Mouse (Mus musculus) midbrain, embryonic 11.5 days (tissue): ENCODE results near the gene Plcb1. TPM values are rescaled to one million over a fixed set of nuclear protein-coding genes. Genes with fewer than 3 reads are reported as not detected.

ENCODE experiments used
- ATAC-seq: fragments of 200-750 bp; cut with Nextera tagmentation; 2 replicates; pipeline ENCODE4 v1.8.0; 2017; ENCODE audit warnings: moderate TSS enrichment, moderate library complexity; ENCODE audit not compliant: low FRiP score
- DNase-seq: peaks from one replicate; pipeline ENCODE4 v3.0.0; 2015; ENCODE audit warnings: low spot score; ENCODE audit errors: missing footprints
- H3K27ac ChIP-seq: fragments of 300-500 bp; sonication (generic); 2 replicates; pipeline ENCODE4 v1.5.1; 2014; ENCODE audit warnings: low read depth, low read length
- H3K27me3 ChIP-seq: fragments of 300-500 bp; sonication (generic); 2 replicates; pipeline ENCODE4 v1.6.1; 2014; ENCODE audit warnings: mild to moderate bottlenecking, low read length, moderate library complexity, mixed read lengths; ENCODE audit not compliant: control insufficient read depth, insufficient read depth
- H3K36me3 ChIP-seq: fragments of 300-500 bp; sonication (generic); 2 replicates; pipeline ENCODE4 v1.6.1; 2014; ENCODE audit warnings: mild to moderate bottlenecking, low read length, moderate library complexity, mixed read lengths; ENCODE audit not compliant: control insufficient read depth, insufficient read depth
- H3K4me1 ChIP-seq: fragments of 300-500 bp; sonication (generic); 2 replicates; pipeline ENCODE4 v1.6.1; 2014; ENCODE audit warnings: low read length; ENCODE audit not compliant: control insufficient read depth, insufficient read depth
- H3K4me2 ChIP-seq: fragments of 300-500 bp; sonication (generic); 2 replicates; pipeline ENCODE4 v1.6.1; 2014; ENCODE audit warnings: mild to moderate bottlenecking, moderate library complexity
- H3K4me3 ChIP-seq: fragments of 300-500 bp; sonication (generic); 2 replicates; pipeline ENCODE4 v1.5.1; 2014; ENCODE audit warnings: low read depth, low read length
- H3K9ac ChIP-seq: fragments of 300-500 bp; sonication (generic); 2 replicates; pipeline ENCODE4 v1.6.1; 2014; ENCODE audit warnings: low read length
- H3K9me3 ChIP-seq: fragments of 300-500 bp; sonication (generic); 2 replicates; pipeline ENCODE4 v1.6.1; 2016; ENCODE audit warnings: low read length; ENCODE audit not compliant: control insufficient read depth
- WGBS: fragments of 180-500 bp; shearing (Covaris S2); extraction: QIAGEN DNeasy Blood & Tissue Kit; methylation state at CpG from one replicate; pipeline ENCODE4 v1.1.7; 2014; 5-methylcytosine and 5-hydroxymethylcytosine counted together
- polyA plus RNA-seq: library from polyadenylated mRNA; unstranded; fragments of >200 nt; fragmentation: Nextera tagmentation; extraction: Ambion mirVana; gene quantifications from 2 replicates; pipeline ENCODE4 v1.2.1, GENCODE M21; 2014

The Plcb1 gene
- polyA plus RNA-seq, 1 experiment from 2014 or later = 6.1 TPM

DNA sequence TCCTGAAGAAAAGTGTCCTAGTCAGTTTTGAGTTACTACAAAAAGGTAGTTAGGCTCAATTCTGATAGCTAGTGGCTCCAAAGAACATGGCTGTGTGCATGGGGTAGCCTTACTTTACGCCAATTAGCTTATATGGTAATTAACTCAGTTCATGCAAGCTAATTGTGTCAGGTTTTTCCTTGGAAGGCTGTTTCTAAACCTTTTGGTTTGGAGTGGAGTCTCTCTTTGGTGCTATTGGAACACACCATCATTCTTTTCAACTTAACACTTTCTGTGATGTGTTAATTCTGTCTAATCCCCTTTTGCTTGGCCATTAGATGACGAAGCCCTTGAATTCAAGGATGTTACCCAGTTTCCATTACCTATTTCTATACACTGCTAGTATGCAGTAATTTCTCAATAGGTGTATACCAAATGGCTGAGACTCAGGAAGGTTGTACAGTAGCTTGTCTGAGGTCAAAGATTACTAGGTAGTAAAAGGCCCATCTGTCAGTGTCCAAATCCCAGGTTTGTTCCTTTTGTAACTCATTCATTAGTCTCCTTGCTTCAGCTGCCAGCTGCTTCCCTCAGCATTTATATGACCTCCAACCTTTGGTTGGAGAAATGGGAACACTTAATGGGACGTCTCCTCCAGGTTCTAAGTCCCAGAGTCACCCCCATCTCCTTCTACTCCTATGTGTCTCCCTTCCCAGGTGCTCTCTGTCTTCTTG lies 42.1 kb downstream of the Plcb1 start:
- peaks cover 8% of the 10 kb centered on the region for H3K4me1 ChIP-seq
- DNase-seq (no peak), ATAC-seq (no peak)
- H3K9ac ChIP-seq = no peak overlapping the region
- no peaks in the 10 kb centered on the region for H3K36me3 ChIP-seq
- no peaks in the 10 kb centered on the region for H3K9me3 ChIP-seq
- no peak overlapping the region for H3K27ac ChIP-seq
- H3K4me3 ChIP-seq = no peak overlapping the region
- H3K27me3 ChIP-seq = no peaks in the 10 kb centered on the region
- 68% methylated on average over 3 of the region's 3 CpGs for WGBS
- no peak overlapping the region for H3K4me2 ChIP-seq

DNA sequence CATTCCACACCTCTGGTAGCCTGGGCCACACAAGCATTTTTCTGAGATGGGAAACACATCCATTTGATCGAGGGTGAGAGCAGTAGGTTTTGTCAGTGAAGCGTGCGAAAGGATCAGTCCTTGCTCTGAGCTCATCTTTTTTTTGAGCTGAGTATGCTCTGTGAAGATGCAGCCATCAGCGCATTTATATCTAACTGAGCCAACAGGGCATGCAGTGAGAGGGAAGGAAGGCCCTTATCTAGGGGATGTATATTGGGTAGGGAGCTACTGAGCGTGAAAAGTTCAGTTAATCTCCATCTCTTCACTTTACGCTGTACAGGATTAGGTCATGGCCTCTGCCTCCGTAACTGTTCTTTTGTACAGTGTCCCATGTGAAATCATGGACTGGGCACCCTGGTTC lies 46.0 kb downstream of the Plcb1 start:
- WGBS = 93% methylated on average over 7 of the region's 7 CpGs
- DNase-seq = no peak

GRCm38 (mm10) chr2:134836097-134836496 lies 50.2 kb downstream of the Plcb1 start:
- ATAC-seq = no peak

More for the DNA sequence above, 46.0 kb downstream of the Plcb1 start:
- Histone ChIP-seq H3K9me3 (no peaks in the 10 kb centered on the region), H3K36me3 (no peaks in the 10 kb centered on the region), H3K27ac (no peak overlapping the region), H3K9ac (no peak overlapping the region), H3K4me1 (no peaks in the 10 kb centered on the region), H3K4me3 (no peak overlapping the region), H3K4me2 (no peak overlapping the region), H3K27me3 (no peaks in the 10 kb centered on the region)
- ATAC-seq = no peak

GRCm38 (mm10) chr2:134838185-134838584 lies 52.3 kb downstream of the Plcb1 start:
- ATAC-seq (no peak), DNase-seq (no peak)
- 77% methylated on average over 1 of the region's 1 CpGs for WGBS

More at GRCm38 (mm10) chr2:134836097-134836496, 50.2 kb downstream of the Plcb1 start:
- Histone ChIP-seq H3K36me3 (no peaks in the 10 kb centered on the region), H3K27me3 (no peaks in the 10 kb centered on the region), H3K4me3 (no peak overlapping the region), H3K4me1 (no peaks in the 10 kb centered on the region), H3K9ac (no peak overlapping the region), H3K9me3 (no peaks in the 10 kb centered on the region), H3K4me2 (no peak overlapping the region), H3K27ac (no peak overlapping the region)
- no peak for DNase-seq
- WGBS = 91% methylated on average over 1 of the region's 1 CpGs

GRCm38 (mm10) chr2:134838888-134839287 lies 53.0 kb downstream of the Plcb1 start:
- Histone ChIP-seq H3K4me3 (no peak overlapping the region), H3K4me1 (no peaks in the 10 kb centered on the region), H3K9ac (no peak overlapping the region), H3K9me3 (no peaks in the 10 kb centered on the region), H3K27ac (no peak overlapping the region), H3K36me3 (no peaks in the 10 kb centered on the region), H3K4me2 (no peak overlapping the region), H3K27me3 (no peaks in the 10 kb centered on the region)
- ATAC-seq (no peak), DNase-seq (no peak)
- 62% methylated on average over 1 of the region's 1 CpGs for WGBS

More at GRCm38 (mm10) chr2:134838185-134838584, 52.3 kb downstream of the Plcb1 start:
- H3K9me3 ChIP-seq = no peaks in the 10 kb centered on the region
- H3K27me3 ChIP-seq = no peaks in the 10 kb centered on the region
- no peaks in the 10 kb centered on the region for H3K36me3 ChIP-seq
- no peak overlapping the region for H3K27ac ChIP-seq
- H3K9ac ChIP-seq = no peak overlapping the region
- H3K4me2 ChIP-seq = no peak overlapping the region
- no peaks in the 10 kb centered on the region for H3K4me1 ChIP-seq
- no peak overlapping the region for H3K4me3 ChIP-seq

GRCm38 (mm10) chr2:134842883-134843282 lies 57.0 kb downstream of the Plcb1 start:
- no peak overlapping the region for H3K4me2 ChIP-seq
- H3K4me1 ChIP-seq = no peaks in the 10 kb centered on the region
- H3K27ac ChIP-seq = no peak overlapping the region
- WGBS = 91% methylated on average over 4 of the region's 4 CpGs
- no peaks in the 10 kb centered on the region for H3K36me3 ChIP-seq
- no peaks in the 10 kb centered on the region for H3K27me3 ChIP-seq
- no peak overlapping the region for H3K4me3 ChIP-seq
- DNase-seq (no peak), ATAC-seq (no peak)
- no peak overlapping the region for H3K9ac ChIP-seq
- H3K9me3 ChIP-seq = no peaks in the 10 kb centered on the region

DNA sequence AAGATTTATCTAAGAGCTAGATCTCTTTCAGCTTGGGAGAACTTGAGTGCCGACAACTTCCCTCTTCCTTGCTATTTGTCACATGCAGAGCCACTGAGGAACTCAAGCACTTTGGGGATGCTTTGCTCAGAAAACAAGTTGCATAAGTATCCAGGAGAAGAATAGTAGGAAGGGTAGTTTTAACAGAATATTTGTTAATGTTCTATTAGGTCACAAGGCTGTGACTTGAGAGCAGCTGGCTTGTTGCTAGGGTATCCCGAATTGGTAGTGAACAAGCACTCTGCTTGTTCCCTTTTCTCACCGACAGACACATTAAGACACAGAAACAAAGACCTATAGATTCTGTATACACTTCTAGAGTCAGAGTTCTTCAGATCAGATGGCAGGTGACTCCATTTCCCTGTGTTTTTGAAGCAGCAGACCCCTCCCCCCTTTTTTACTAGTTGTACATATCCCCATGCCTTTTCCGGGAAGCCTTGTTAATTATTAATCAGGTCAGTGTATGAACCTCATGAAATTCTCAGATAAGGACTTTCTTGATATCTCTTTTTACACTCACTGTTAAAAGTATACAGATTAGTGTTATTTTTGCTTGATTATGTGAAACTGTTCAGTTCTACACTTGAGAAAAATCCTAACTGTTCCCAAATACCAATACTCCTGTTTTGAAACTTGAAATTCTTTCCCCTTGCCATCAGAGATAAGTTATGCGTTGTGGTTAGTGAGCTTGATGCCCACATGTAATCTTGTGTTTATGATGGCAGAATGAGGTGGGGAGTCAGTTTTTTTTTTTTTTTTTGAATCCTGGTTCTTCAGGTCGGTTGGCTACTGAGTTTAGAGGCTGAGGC lies 58.7 kb downstream of the Plcb1 start:
- DNase-seq (no peak), ATAC-seq (no peak)
- H3K27ac ChIP-seq = no peak overlapping the region
- WGBS = 86% methylated on average over 6 of the region's 6 CpGs
- H3K4me2 ChIP-seq = no peak overlapping the region
- H3K4me3 ChIP-seq = no peak overlapping the region
- H3K27me3 ChIP-seq = no peaks in the 10 kb centered on the region
- no peak overlapping the region for H3K9ac ChIP-seq
- no peaks in the 10 kb centered on the region for H3K9me3 ChIP-seq
- H3K4me1 ChIP-seq = no peaks in the 10 kb centered on the region
- H3K36me3 ChIP-seq = no peaks in the 10 kb centered on the region

DNA sequence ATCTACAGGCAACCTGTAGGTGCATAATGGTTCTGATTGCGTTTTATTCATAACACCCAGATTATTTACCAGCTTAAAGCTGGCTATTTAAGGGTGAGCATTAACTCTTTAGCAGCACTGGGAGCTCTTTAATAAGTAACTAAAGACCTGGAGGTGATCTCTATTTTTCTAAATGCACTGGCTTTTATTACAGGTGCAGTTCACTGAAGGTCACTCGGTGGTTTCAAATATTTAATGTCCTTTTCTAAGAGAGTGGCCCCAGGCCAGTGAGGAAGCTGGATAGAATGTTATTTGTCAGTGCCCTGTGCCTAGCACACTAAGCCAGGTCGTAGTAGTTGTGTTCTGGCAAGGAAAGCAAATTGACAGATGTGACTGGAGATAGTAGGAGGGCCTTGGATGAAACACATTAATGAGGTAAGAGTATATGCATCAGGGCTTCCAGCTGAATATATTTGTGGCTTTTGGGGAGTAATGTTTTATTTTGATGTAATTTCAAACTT lies 59.4 kb downstream of the Plcb1 start:
- Histone ChIP-seq H3K27ac (no peak overlapping the region), H3K27me3 (no peaks in the 10 kb centered on the region), H3K4me1 (no peaks in the 10 kb centered on the region), H3K4me3 (no peak overlapping the region), H3K9me3 (no peaks in the 10 kb centered on the region), H3K4me2 (no peak overlapping the region), H3K36me3 (no peaks in the 10 kb centered on the region), H3K9ac (no peak overlapping the region)
- DNase-seq (no peak), ATAC-seq (no peak)
- 82% methylated on average over 3 of the region's 3 CpGs for WGBS

- H3K9me3 ChIP-seq = no peaks in the 10 kb centered on the region
- no peak for DNase-seq
- H3K27ac ChIP-seq = no peak overlapping the region
- no peaks in the 10 kb centered on the region for H3K27me3 ChIP-seq
- no peak overlapping the region for H3K9ac ChIP-seq
- H3K4me3 ChIP-seq = no peak overlapping the region
- no peak overlapping the region for H3K4me2 ChIP-seq
- H3K36me3 ChIP-seq = no peaks in the 10 kb centered on the region
- H3K4me1 ChIP-seq = no peaks in the 10 kb centered on the region
- ATAC-seq = no peak
- 86% methylated on average over 3 of the region's 3 CpGs for WGBS
These were observed 60.7 kb downstream of the Plcb1 start for GRCm38 (mm10) chr2:134846555-134846954.
